Mouse (Mus musculus) thymus, adult 2 months (tissue): ENCODE results near the gene Gm17267. TPM values are rescaled to one million over a fixed set of nuclear protein-coding genes. Genes with fewer than 3 reads are reported as not detected.
"Not testable (repeated sequence)": the region's sequence is repeated elsewhere in the genome, so short reads cannot be mapped to it uniquely, and the experiment has no call there.

ENCODE experiments used
- DNase-seq: peaks from one replicate; pipeline ENCODE4 v3.0.0; 2021
- H3K27ac ChIP-seq: fragments of 200-500 bp; 2 replicates; pipeline ENCODE4 v1.5.1; 2012; ENCODE audit warnings: low read length, control low read depth; ENCODE audit not compliant: control insufficient read depth, insufficient read depth
- H3K27me3 ChIP-seq: fragments of 200-500 bp; 2 replicates; pipeline ENCODE4 v1.6.1; 2012; ENCODE audit warnings: mild to moderate bottlenecking, low read length, moderate library complexity, mixed read lengths; ENCODE audit not compliant: control insufficient read depth, insufficient read depth
- H3K36me3 ChIP-seq: fragments of 200-500 bp; 2 replicates; pipeline ENCODE4 v1.6.1; 2012; ENCODE audit warnings: mild to moderate bottlenecking, low read length, moderate library complexity; ENCODE audit not compliant: control insufficient read depth, insufficient read depth
- H3K4me1 ChIP-seq: fragments of 200-500 bp; replicated peaks from 2 replicates; pipeline ENCODE4 v1.6.1; 2012; ENCODE audit warnings: low read length; ENCODE audit not compliant: control insufficient read depth, insufficient read depth
- H3K4me3 ChIP-seq: fragments of 200-500 bp; 2 replicates; pipeline ENCODE4 v1.5.1; 2012; ENCODE audit warnings: mild to moderate bottlenecking, low read length, control low read depth, moderate library complexity; ENCODE audit not compliant: control insufficient read depth, insufficient read depth
- WGBS: fragments of 180-500 bp; shearing (Covaris S2); methylation state at CpG from one replicate; pipeline ENCODE4 v1.1.7; 2018; 5-methylcytosine and 5-hydroxymethylcytosine counted together
- polyA plus RNA-seq: library from polyadenylated mRNA; depleted of rRNA; stranded (reverse); fragments of >200 nt; gene quantifications from 2 replicates; pipeline ENCODE4 v1.2.3, GENCODE M21; 2012; rRNA removed

The Gm17267 gene
- polyA plus RNA-seq: not detected in 2 replicates

GRCm38 (mm10) chrX:126017257-126017656 lies at the start of gene Gm17267:
Gene Gm17267, plus strand, starts transcription at chrX:126017557.
- not testable (repeated sequence) for H3K4me3 ChIP-seq, H3K36me3 ChIP-seq, DNase-seq, H3K27me3 ChIP-seq, H3K27ac ChIP-seq, H3K4me1 ChIP-seq
- WGBS: no CpG with 5 or more reads among the region's 4 CpGs
